ENCODE assay signal across 8 mouse cellular contexts in the genomic region with DNA sequence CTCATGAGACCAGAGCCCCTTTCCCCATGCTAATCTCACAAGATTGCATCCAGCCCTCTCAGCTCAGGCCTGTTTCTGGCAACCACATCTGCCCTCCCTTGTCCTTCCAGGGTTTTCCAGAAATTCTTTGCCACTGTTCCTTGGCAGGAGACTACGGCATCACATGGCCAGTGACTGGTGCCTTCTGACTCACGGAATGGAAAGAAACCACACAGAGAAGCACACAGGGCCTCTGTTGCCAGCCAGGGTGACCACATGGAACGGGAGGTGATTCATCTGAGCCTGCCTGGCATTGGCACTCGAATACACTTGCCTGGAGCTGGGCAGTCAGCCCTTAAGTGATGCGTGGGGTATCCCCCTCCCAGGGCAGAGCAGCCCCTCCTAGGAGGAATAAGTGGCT. TPM values are rescaled to one million over a fixed set of nuclear protein-coding genes. Genes with fewer than 3 reads are reported as not detected.
A peak's percentile ranks its signal among the peaks of the same experiment; 100 is the strongest.
DNase-seq lines count a peak whose midpoint lies in the region; ATAC-seq and TF ChIP-seq lines count a peak whose summit lies in the region.

No protein-coding gene starts in this region.

- no peaks in the 10 kb centered on the region for H3K36me3 ChIP-seq in embryonic facial prominence, embryonic 14.5 days (ENCODE audit: control insufficient read depth, insufficient read depth, low read length)
- no peaks in the 10 kb centered on the region for H3K36me3 ChIP-seq in embryonic facial prominence, embryonic 10.5 days (replicated peaks)
- no peaks in the 10 kb centered on the region for H3K36me3 ChIP-seq in CH12.LX (replicated peaks in 1 of 2; ENCODE audit: control insufficient read depth in 1 of 2, insufficient read depth in 1 of 2, low read length in 1 of 2)

- no peak for TF ChIP-seq POLR2A in CH12.LX (IDR thresholded peaks at IDR 0.05; ENCODE audit: low read depth, low read length)
- TF ChIP-seq POLR2A in lung, adult 2 months (IDR thresholded peaks at IDR 0.05; ENCODE audit: borderline replicate concordance, extremely low read depth, low read depth, low read length): no peak

- TF ChIP-seq RAD21 in CH12.LX (IDR thresholded peaks at IDR 0.05; ENCODE audit: low read depth, low read length): no peak

- H3K27me3 ChIP-seq in embryonic facial prominence, embryonic 14.5 days (replicated peaks; ENCODE audit: control insufficient read depth, insufficient read depth, low read length): no peaks in the 10 kb centered on the region
- H3K27me3 ChIP-seq in embryonic facial prominence, embryonic 10.5 days (replicated peaks; ENCODE audit: low read depth, poor library complexity, severe bottlenecking): no peaks in the 10 kb centered on the region
- H3K27me3 ChIP-seq in CH12.LX (replicated peaks): peaks cover 1% of the 10 kb centered on the region

- no peaks in the 10 kb centered on the region for H3K4me1 ChIP-seq in embryonic facial prominence, embryonic 14.5 days (ENCODE audit: control insufficient read depth, insufficient read depth, low read length)
- peaks cover 11% of the 10 kb centered on the region; the same call in 1 of the 2 replicates for H3K4me1 ChIP-seq in embryonic facial prominence, embryonic 10.5 days
- peaks cover 17 to 51% of the 10 kb centered on the region in 2 experiments for H3K4me1 ChIP-seq in CH12.LX (ENCODE audit: control insufficient read depth in 1 of 2, insufficient read depth in 2 of 2)
- no peaks in the 10 kb centered on the region for H3K4me1 ChIP-seq in lung, adult 2 months (ENCODE audit: control insufficient read depth, insufficient read depth, low read length)

- no peak overlapping the region for H3K4me3 ChIP-seq in embryonic facial prominence, embryonic 14.5 days (ENCODE audit: low read depth, low read length)
- no peak overlapping the region for H3K4me3 ChIP-seq in embryonic facial prominence, embryonic 10.5 days
- no peak overlapping the region for H3K4me3 ChIP-seq in CH12.LX (replicated peaks in 1 of 3; ENCODE audit: low read depth in 2 of 3, low read length in 2 of 3, poor library complexity in 1 of 3)
- H3K4me3 ChIP-seq in lung, adult 2 months (replicated peaks; ENCODE audit: extremely low read depth, low read depth, low read length): no peak overlapping the region

- TF ChIP-seq EP300 in CH12.LX (IDR thresholded peaks at IDR 0.05; ENCODE audit: low read length): peak; percentile 36

- no peaks in the 10 kb centered on the region for H3K9me3 ChIP-seq in embryonic facial prominence, embryonic 14.5 days (ENCODE audit: control insufficient read depth, low read length)
- H3K9me3 ChIP-seq in embryonic facial prominence, embryonic 10.5 days: no peaks in the 10 kb centered on the region
- H3K9me3 ChIP-seq in CH12.LX (replicated peaks; ENCODE audit: low read length): no peaks in the 10 kb centered on the region

- H3K9ac ChIP-seq in embryonic facial prominence, embryonic 14.5 days (ENCODE audit: low read depth, low read length): no peak overlapping the region
- H3K9ac ChIP-seq in CH12.LX (ENCODE audit: insufficient read depth, low read depth): no peak overlapping the region

- H3K27ac ChIP-seq in embryonic facial prominence, embryonic 14.5 days (replicated peaks; ENCODE audit: low read depth, low read length): peak overlapping the region; percentile 28
- H3K27ac ChIP-seq in embryonic facial prominence, embryonic 10.5 days (replicated peaks): no peak overlapping the region; the same call in 1 of the 2 replicates
- no peak overlapping the region for H3K27ac ChIP-seq in CH12.LX (ENCODE audit: insufficient read depth, low read depth)

- dilution Hi-C loops in CH12.LX (cut with MboI; ENCODE audit: extremely low pct_ligation_motif_present, extremely low pct_unique_long_range_greater_than_20kb, low sequenced_read_pairs): no loop called here

- 64% methylated on average over 5 of the region's 5 CpGs for WGBS in embryonic facial prominence, embryonic 14.5 days
- 77% methylated on average over 5 of the region's 5 CpGs for WGBS in embryonic facial prominence, embryonic 10.5 days
- WGBS in lung, adult 2 months: 48% methylated on average over 5 of the region's 5 CpGs

- in situ Hi-C loops in CH12.LX (cut with MboI; ENCODE audit: low pct_ligation_motif_present, low pct_unique_long_range_greater_than_20kb, low sequenced_read_pairs): no loop called here

- H3K4me2 ChIP-seq in embryonic facial prominence, embryonic 14.5 days (ENCODE audit: low read depth, low read length): no peak overlapping the region
- no peak overlapping the region for H3K4me2 ChIP-seq in CH12.LX (ENCODE audit: insufficient read depth, low read depth, poor library complexity, severe bottlenecking)

- TF ChIP-seq CTCF in CH12.LX (conservative IDR thresholded peaks at IDR 0.05 in 1 of 2, IDR thresholded peaks at IDR 0.05 in 1 of 2; ENCODE audit: low read depth in 2 of 2, low read length in 2 of 2): no peak
- no peak for TF ChIP-seq CTCF in lung, adult 2 months (IDR thresholded peaks at IDR 0.05; ENCODE audit: insufficient read depth, low read length)

- ATAC-seq in embryonic facial prominence, embryonic 14.5 days (ENCODE audit: low read depth): peak; percentile 51; the same call in 1 of the 2 replicates
- no peak for ATAC-seq in inflammation-experienced regulatory T-cells, adult 6 months

- DNase-seq in embryonic facial prominence, embryonic 14.5 days (ENCODE audit: low spot score): peak; percentile 64
- no peak for DNase-seq in embryonic facial prominence, embryonic 10.5 days (ENCODE audit: low spot score)
- DNase-seq in CH12.LX (ENCODE audit: extremely low read depth): peak; percentile 59
- peak; percentile 69 for DNase-seq in cerebellum, adult 9-11 months
- DNase-seq in heart, postnatal 4 days: peak; percentile 82
- DNase-seq in lung, adult 2 months: peak; percentile 38
- DNase-seq in spleen, adult 12 weeks (ENCODE audit: low spot score): no peak

- no peaks in the 10 kb centered on the region for H3K79me2 ChIP-seq in CH12.LX (replicated peaks; ENCODE audit: control insufficient read depth, extremely low read depth, insufficient read depth, poor library complexity, severe bottlenecking)

TF ChIP-seq in CH12.LX, 34 proteins besides CTCF, POLR2A, EP300 and RAD21 (continues in another document):
- TF ChIP-seq ETS1 (conservative IDR thresholded peaks at IDR 0.05; ENCODE audit: low read depth, low read length): peak; percentile 73
- no peak for TF ChIP-seq ZC3H11A (IDR thresholded peaks at IDR 0.05; ENCODE audit: low read depth, low read length)
- no peak for TF ChIP-seq CHD1 (IDR thresholded peaks at IDR 0.05; ENCODE audit: low read depth, low read length)
- TF ChIP-seq JUN (IDR thresholded peaks at IDR 0.05; ENCODE audit: insufficient read depth, low read depth, low read length): no peak
- no peak for TF ChIP-seq UBTF (IDR thresholded peaks at IDR 0.05; ENCODE audit: low read depth, low read length)
- TF ChIP-seq POLR2AphosphoS2 (IDR thresholded peaks at IDR 0.05; ENCODE audit: low read depth, low read length): no peak
- TF ChIP-seq MAX (IDR thresholded peaks at IDR 0.05; ENCODE audit: low read length): peak; percentile 11; the same call in 1 of the 2 replicates
- TF ChIP-seq MYC (IDR thresholded peaks at IDR 0.05; ENCODE audit: low read depth, low read length): no peak
- TF ChIP-seq NRF1 (IDR thresholded peaks at IDR 0.05; ENCODE audit: low read depth, low read length): no peak
- no peak for TF ChIP-seq ZKSCAN1 (IDR thresholded peaks at IDR 0.05; ENCODE audit: borderline replicate concordance, low read depth, low read length)
- no peak for TF ChIP-seq MXI1 (IDR thresholded peaks at IDR 0.05; ENCODE audit: low read depth, low read length)
- no peak for TF ChIP-seq KAT2A (IDR thresholded peaks at IDR 0.05; ENCODE audit: insufficient replicate concordance, low read length)
- no peak for TF ChIP-seq NELFE (IDR thresholded peaks at IDR 0.05; ENCODE audit: low read depth, low read length)
- peak; percentile 44; the same call in 1 of the 2 replicates for TF ChIP-seq IRF4 (IDR thresholded peaks at IDR 0.05; ENCODE audit: low read depth, low read length)
- no peak for TF ChIP-seq ZMIZ1 (IDR thresholded peaks at IDR 0.05; ENCODE audit: low read depth, low read length)
- TF ChIP-seq E2F4 (IDR thresholded peaks at IDR 0.05; ENCODE audit: insufficient replicate concordance, low read depth, low read length): no peak
- TF ChIP-seq PAX5 (IDR thresholded peaks at IDR 0.05; ENCODE audit: low read length): no peak
- TF ChIP-seq TCF12 (IDR thresholded peaks at IDR 0.05; ENCODE audit: low read depth, low read length): no peak
- TF ChIP-seq CHD2 (IDR thresholded peaks at IDR 0.05; ENCODE audit: low read length): no peak
- TF ChIP-seq USF2 (conservative IDR thresholded peaks at IDR 0.05; ENCODE audit: low read depth, low read length): no peak
- no peak for TF ChIP-seq JUND (conservative IDR thresholded peaks at IDR 0.05; ENCODE audit: low read depth, low read length)
- no peak for TF ChIP-seq MAFK (IDR thresholded peaks at IDR 0.05; ENCODE audit: insufficient replicate concordance, low read length)
- TF ChIP-seq USF1 (IDR thresholded peaks at IDR 0.05; ENCODE audit: low read depth, low read length): no peak
- TF ChIP-seq MEF2A (IDR thresholded peaks at IDR 0.05; ENCODE audit: borderline replicate concordance, low read depth, low read length): peak; percentile 29; the same call in 1 of the 2 replicates

RNA-seq across cellular contexts. Expression of a gene that starts 25.6 kb away (rescaled TPM):
- 138 and 141 TPM in 2 replicates for polyA plus RNA-seq in embryonic facial prominence, embryonic 14.5 days (2014; fragmentation: Nextera tagmentation; extraction: Ambion mirVana)
- polyA plus RNA-seq in embryonic facial prominence, embryonic 10.5 days (2016; fragmentation: Nextera tagmentation; extraction: Ambion mirVana): 42.8 and 48.6 TPM in 2 replicates
- total RNA-seq in CH12.LX (2012; rRNA removed) (58.9 and 86.7 TPM in 2 replicates), CH12.LX (2014; rRNA removed) (35.7 and 43.8 TPM in 2 replicates)
- polyA plus RNA-seq in CH12.LX (2012; ENCODE audit: insufficient read length, low read depth): 28.8 and 38.9 TPM in 2 replicates
- total RNA-seq in heart, postnatal 4 days (2021): 100 to 1,000 TPM in 1 of 2 experiments, 10 to 100 TPM in 1; 97.3 to 103 TPM
- 164 and 224 TPM in 2 replicates for polyA plus RNA-seq in lung, adult 2 months (2012; rRNA removed)
- polyA plus RNA-seq in inflammation-experienced regulatory T-cells, adult 6 months (2017; shearing (Covaris generic)): 1 to 10 TPM; 1.7 to 2.5 (median 1.8) TPM

RNA-seq across cellular contexts. Expression of a gene that starts 33.4 kb away (rescaled TPM):
- 16.4 and 18.2 TPM in 2 replicates for polyA plus RNA-seq in embryonic facial prominence, embryonic 14.5 days (2014; fragmentation: Nextera tagmentation; extraction: Ambion mirVana)
- polyA plus RNA-seq in embryonic facial prominence, embryonic 10.5 days (2016; fragmentation: Nextera tagmentation; extraction: Ambion mirVana): 25.4 and 26.0 TPM in 2 replicates
- 11.5 and 15.4 TPM in 2 replicates for total RNA-seq in CH12.LX (2012; rRNA removed)
- total RNA-seq in CH12.LX (2014; rRNA removed): 12.2 and 13.1 TPM in 2 replicates
- 16.4 and 17.0 TPM in 2 replicates for polyA plus RNA-seq in CH12.LX (2012; ENCODE audit: insufficient read length, low read depth)
- total RNA-seq in heart, postnatal 4 days (2021): 1 to 10 TPM; 5.6 to 6.6 TPM
- polyA plus RNA-seq in lung, adult 2 months (2012; rRNA removed): 8.0 and 8.4 TPM in 2 replicates
- 10 to 100 TPM; 15.5 to 29.6 (median 23.7) TPM for polyA plus RNA-seq in inflammation-experienced regulatory T-cells, adult 6 months (2017; shearing (Covaris generic))

Comparison
In these comparisons a context has a peak if more than half of its experiments do, and no peak if none do; other contexts are left out.
1. DNase-seq: peak in embryonic facial prominence, embryonic 14.5 days (single experiment), CH12.LX (single experiment), cerebellum, adult 9-11 months (single experiment), heart, postnatal 4 days (single experiment) and lung, adult 2 months (single experiment); none in embryonic facial prominence, embryonic 10.5 days (single experiment) and spleen, adult 12 weeks (single experiment).